Mouse (Mus musculus) mouse trophoblast stem cell (cell line): ENCODE data around the gene Zcwpw1.
"Not testable (repeated sequence)": the region's sequence is repeated elsewhere in the genome, so short reads cannot be mapped to it uniquely, and the experiment has no call there.

Experiments used
- in situ Hi-C, 2 experiments: fragments of 300-500 bp; cut with MseI, MboI; formaldehyde crosslinking; loops; 2 replicates in 1 of 2; 3 replicates in 1 of 2; pipeline ENCODE4 v1.15.1; 2025

Zcwpw1 gene

DNA sequence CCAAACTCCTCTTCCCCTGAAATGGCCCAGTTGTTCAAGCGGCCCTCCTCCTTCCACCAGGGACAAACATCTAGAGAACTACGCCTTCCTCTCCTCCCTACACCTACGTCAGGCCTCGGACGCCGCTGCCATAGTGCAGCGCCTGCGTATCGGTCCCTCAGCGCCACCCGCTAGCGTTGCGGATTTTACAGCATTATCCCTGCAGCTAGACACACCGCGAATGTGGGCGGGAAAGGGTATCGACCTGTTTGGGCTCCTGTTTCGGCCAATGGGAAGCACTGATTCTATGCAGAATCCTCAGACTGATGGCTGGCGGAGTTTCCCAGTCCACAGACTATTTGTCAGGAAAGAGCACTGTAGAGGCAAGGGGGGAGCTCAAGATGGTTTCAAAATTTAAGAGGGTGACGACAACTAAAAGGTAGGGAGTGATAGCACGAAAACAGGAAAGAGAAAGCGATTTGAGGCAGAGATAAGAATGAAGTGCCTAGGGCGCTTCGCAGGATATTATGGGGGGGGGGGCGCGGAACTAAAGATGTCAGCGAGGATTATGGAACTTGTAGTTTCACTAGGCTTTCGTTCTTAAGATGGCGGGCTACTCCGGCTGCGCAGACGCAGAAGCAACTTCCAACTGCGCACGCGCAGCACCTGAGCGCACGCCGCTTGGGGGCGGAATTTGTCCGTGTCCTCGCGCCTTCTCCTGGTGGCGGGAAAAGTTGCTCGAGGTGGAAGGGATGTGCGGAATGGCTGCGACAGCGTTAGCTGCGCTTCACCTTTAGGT, at the start of gene Zcwpw1, which contains the start of gene Mepce:
Gene Zcwpw1, plus strand, starts transcription at position 648 of the 778 bp plus-strand sequence.
Gene Mepce, minus strand, starts transcription at position 505 of the 778 bp plus-strand sequence.
- in situ Hi-C loops = no loop called here

DNA sequence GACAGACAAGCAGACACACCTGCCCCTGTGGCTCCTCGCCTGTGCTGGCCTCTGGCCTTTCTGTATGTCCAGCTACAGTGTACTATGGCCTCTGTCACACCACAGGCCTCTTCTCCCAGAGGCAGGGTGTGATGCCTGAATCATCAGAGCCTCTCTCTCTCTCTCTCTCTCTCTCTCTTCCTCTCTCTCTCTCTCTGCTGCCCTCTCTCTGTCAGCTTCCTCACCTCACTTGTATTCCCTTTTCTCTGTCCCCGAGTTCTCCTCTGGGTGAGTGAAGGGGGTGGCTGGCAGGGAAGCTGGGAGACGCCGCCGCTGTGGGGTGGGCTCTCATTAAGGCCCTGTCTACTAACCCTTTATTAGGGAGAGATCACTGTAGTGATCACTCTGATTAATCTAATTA, 49.1 kb upstream of the Zcwpw1 start:
- in situ Hi-C loops = no loop called here

DNA sequence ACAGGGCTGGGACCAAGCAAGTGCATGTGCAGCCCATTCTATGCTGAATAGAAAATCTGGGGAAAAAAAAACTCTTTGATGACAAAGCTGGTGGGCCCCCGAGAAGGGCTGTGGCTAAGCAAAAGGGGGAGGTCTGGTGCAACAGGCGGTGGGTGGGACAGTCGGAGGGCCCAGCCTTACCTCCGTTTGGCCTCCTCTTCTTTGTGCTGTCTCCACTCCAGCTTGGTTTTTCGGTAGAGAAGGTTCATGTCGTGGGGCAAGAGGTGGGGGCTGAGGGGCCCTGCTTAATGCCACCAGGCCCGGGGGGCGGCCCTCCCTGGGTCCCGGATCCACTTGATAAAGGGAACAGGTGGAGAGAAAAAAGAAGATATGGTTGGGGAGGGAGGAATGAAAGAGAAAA, 48.1 kb upstream of the Zcwpw1 start:
- in situ Hi-C loops = no loop called here

DNA sequence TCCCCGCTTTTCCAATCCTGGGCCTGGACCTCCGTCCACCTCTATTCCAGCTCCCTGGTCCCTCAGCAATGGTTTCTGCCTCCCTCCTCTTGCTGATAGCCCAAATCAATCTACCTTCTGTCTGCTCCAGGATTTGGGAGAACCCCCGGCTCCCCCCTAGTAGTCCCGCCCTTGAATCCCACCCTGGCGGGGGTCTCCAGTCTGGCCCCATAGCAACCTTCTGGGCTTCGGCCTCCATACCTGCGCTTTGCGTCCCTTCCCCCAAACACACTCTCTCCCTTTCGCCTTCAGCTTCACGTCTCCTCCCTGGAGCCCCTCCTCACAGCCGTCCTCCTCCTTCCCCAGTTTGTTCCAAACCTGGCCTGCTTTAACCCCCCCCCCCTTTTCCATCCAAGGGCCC, 47.1 kb upstream of the Zcwpw1 start:
- in situ Hi-C loops = no loop called here

DNA sequence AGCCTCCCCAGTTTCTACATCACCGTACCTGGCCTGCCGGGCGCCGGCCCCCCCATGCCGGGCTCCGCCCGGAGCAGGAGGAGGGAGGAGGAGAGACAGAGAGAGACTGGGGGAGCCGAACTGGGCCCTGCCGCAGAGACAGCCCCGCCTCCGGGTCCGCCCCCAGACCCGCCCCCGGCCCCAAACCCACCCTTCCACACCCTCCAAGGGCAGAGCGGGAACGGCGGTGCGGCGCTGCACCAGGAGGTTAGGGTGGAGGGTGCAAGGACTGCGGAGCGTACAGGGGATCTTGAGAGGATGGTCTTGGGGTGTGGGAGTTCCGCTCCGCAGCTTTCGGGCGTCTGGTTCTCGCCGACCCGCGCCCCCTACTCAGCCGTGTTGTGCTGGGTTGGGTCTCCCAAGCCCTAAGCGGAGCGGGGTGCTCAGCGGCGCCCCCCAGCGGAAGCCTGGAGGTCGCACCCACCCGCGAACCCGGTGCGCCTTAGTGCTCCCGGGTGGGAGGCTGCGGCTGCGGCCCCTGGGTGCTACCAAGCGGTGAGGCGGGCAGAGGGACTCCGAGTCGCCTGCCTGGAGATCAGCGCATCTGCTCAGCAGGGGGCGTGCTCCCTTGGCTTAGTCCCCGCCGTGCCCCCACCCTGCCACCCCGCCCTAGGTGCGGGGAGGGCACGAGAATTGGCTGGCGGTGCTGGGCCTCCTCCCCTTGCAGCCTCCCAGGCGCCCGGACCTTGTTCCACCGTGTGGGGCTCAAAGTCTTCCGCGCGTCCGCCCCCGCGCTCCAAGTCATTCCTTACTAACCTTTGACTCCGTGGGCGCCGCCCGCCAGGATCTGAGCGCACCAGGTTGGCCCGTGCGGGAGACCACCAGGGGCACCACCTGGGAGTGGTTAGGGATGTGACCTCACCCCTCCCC, 46.3 kb upstream of the Zcwpw1 start, which contains the start of gene Nyap1:
Gene Nyap1, minus strand, starts transcription at position 585 of the 909 bp plus-strand sequence.
- in situ Hi-C loops = no loop called here

DNA sequence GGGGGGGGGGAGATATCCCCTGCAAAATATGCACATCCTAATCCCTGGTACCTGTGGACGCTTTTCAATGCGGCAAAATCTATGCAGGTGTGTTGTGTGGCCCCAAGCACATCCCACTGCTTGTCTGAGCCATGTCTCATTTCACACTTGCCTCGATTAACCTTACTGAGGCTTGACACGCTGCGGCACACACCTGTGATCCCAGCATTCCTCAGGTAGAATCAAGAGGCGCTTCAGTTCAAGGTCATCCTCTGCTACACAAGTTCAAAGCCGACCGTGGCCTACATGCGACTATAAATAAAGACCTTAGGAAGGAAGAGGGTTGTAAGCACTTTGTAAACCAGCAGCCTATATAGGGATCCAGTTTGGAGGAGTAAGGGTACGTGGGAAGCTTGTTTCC, 45.5 kb upstream of the Zcwpw1 start:
- in situ Hi-C loops = no loop called here

DNA sequence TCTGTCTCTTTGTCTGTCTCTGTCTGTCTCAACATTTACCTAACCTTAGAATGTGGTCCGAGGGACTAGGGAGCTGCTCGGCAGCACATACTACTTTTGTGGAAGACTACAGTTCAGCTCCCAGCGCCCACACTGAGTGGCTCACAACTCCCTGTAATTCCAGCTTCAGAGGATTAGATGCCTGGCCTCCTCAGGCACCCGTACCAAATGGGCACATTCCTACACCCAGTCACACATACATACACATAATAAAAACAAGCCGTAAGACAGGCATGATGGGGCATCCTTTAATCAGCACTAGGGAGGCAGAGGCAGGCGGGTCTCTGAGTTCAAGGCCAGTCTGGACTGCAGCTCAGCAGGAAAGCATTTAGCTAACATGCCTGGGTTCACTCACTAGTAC, 44.8 kb upstream of the Zcwpw1 start:
- in situ Hi-C loops = no loop called here

DNA sequence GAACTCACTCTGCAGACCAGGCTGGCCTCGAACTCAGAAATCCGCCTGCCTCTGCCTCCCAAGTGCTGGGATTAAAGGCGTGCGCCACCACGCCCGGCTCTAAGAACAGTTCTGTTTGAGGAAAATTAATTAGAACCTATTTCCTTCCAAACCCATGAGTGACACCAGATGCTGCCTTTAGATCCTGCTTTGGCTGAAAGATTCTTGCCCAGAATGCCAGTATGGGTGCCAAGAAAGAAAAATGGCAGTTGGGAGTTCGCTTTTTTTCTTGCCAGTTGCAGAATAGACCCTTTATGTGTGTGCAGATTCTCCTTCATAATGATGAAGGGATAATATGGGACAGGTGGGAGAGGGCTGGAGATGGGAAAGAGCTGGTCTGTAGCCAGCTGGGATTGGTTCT, 43.4 kb upstream of the Zcwpw1 start:
- in situ Hi-C loops = no loop called here

DNA sequence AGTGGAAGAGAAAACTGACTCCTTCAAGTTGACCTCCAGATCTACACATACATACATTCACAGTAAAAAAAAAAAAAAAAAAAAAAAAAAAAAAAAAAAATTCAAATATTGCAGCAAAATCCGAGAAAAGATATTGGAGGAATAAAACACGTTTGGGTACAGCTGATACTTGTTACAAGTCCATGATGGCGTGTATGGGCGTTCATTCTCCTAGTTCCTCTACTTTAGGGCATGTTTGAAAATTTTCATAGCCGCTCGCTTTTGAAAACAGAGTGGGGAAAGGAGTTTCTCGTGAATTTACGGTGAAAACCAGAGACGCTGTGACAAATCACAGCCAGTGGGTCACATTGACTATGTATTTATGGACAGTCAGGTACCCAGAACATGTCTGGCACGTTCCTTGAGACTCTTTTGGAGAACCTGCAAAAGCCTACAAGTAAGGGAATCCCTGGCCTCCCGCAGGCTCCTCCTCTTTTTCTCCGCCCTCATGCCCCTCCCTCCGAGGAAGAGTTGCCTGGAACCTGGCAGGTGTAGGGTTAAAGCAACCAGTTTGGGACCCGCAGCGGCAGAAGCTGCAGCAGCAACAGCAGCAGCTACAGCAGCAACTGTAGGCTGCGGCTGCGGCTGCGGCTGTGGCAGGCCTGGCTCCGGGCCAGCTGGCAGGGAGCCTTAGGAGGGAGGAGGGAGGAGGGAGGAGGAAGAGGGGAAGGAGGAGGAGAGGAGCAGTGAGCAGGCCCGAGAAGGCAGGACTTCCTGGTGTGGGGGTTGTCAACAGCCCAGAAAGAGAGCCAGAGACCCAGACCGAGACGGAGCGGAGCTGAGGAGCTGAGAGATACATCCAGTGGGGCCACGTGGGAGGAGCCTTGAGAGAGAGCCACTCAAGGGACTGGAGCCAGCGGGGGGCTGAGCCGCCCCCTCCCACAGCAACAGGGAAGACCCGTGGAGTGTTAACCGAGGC, 42.1 kb upstream of the Zcwpw1 start, which contains the start of gene Tsc22d4:
Gene Tsc22d4, plus strand, starts transcription at position 517 of the 958 bp plus-strand sequence.
- in situ Hi-C loops = no loop called here

DNA sequence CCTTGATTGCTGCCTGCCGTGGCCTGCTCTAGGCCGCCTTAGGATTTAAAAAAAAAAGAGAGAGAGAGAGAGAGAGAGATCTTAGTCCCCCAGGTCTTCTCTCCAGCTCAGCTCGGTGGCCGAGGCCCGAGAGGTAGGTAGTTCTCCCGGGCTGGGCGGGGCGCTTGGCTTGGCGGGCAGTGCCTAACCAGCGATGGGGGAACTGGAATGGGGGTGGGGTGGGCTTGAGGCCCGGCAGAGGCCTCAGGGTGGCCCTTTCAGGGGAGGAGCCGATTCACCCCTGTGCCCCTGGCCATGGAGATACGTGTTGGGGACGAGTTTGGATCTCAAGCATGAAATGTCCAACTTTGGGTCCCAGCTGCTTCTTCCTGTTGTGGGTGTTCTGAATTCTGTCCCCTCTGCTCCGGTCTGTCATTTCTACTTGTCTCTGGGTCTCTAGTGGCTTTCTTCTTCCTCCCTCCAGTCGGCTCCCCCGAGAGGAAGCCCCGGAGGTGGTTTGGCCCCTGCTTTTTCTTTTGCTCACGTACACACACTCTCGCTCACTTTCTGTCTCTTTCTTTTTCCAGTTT, 41.2 kb upstream of the Zcwpw1 start:
- in situ Hi-C loops = no loop called here

DNA sequence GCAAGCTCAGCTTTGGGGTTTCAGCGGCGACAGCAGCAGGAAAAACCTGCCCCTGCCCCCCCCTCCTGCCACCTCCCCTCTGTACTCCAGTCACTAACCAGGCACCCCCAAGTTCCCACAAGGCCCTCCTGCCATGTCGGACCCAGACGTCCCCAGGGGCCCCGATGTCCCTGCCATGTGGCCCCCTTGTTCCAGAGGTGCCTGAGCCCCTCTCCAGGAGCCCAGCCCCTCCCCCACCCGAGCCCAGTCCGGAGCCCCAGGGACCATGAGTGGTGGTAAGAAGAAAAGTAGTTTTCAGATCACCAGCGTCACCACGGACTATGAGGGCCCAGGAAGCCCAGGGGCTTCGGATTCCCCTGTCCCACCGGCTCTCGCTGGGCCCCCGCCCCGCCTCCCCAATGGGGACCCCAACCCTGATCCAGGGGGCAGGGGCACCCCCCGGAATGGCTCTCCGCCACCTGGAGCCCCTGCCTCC, 40.7 kb upstream of the Zcwpw1 start:
- in situ Hi-C loops = no loop called here

DNA sequence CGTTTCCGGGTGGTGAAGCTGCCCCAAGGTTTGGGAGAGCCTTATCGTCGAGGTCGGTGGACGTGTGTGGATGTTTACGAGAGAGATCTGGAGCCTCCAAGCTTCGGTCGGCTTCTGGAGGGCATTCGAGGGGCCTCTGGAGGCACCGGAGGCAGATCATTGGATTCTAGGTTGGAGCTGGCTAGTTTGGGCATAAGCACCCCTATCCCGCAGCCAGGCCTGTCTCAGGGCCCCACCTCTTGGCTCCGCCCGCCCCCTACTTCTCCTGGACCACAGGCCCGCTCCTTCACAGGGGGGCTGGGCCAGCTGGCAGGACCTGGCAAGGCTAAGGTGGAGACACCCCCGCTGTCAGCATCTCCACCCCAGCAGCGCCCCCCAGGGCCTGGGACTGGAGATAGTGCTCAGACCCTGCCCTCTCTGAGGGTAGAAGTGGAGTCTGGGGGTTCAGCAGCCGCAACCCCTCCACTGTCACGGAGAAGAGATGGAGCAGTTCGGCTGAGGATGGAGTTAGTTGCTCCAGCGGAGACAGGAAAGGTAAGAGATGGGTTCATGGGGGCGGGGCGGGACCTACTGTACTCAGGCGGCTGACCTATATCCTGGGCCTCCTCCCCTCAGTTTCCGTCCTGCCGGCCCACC, 40.2 kb upstream of the Zcwpw1 start:
- in situ Hi-C loops = no loop called here

DNA sequence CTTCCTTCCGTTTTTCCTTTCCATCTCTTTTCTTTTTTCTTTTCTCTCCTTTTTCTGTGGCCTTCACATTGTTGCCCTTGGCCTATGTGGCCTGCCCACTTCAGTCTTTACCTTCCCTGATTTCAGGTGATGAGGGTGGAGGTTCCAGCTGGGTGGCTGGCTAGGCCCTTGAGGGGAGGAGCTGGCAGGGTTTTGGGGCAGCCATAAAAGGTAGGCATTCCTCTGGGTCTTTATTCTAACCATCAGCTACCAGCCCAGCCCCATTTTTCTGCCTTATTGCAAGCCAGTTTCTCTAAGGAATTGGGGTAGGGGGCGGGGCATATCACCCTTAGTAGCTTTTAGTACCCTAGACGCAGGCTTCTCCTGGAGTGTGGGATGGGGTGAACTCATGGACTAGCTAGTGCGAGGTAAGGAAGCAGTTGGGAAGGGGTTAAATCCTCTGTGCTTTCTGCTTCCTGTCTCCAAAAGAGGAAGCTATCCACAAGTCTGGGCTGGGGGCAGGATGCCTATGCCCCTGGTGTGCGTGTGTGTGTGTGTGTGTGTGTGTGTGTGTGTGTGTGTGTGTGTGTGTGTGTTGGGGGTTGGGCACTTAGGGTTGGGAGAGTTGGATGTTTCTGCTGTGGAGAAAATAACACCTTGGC, 39.3 kb upstream of the Zcwpw1 start:
- in situ Hi-C loops = no loop called here

DNA sequence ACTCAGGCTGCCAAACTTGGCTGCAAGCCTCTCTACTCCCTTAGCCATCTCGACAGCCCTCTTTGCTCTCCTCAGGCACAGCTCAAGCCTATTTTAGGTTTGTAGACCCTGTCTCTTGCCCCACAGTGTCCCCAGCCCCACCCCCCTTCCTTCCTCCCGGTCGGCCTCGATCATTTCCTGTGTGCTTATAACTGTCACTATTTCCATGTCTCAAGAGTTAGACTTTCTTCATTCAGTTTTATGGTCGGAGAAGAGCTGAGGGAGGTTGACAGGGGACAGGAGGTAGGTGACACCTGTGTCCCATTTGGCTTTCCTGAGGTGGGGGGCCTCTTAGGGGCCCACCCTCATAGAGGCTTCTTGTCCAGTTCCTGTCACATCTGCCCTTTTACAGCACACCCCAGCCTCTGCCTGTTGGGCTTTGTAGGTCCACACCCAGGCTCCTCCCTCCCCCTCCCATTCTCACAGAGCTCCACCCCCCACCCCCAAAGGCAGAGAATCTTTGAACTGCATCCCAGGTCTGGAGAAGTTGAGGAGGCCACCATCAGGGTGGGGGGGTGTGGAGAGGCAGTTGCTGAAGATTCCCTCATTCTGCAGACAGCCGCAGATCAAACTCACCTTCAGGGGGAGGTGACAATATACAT, 38.3 kb upstream of the Zcwpw1 start:
- in situ Hi-C loops = no loop called here

DNA sequence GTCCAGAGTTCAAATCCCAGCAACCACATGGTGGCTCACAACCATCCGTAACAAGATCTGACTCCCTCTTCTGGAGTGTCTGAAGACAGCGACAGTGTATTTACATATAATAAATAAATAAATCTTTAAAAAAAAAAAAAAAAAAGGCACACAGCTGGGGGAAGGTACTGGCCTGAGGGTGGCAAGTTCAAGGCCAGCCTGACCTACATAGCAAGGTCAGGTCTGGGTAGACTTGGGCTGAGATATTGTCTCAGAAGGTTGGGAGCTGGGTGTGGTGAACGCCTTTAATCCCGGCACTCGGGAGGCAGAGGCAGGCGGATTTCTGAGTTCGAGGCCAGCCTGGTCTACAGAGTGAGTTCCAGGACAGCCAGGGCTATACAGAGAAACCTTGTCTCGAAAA, 37.4 kb upstream of the Zcwpw1 start:
- in situ Hi-C loops = not testable (repeated sequence)

DNA sequence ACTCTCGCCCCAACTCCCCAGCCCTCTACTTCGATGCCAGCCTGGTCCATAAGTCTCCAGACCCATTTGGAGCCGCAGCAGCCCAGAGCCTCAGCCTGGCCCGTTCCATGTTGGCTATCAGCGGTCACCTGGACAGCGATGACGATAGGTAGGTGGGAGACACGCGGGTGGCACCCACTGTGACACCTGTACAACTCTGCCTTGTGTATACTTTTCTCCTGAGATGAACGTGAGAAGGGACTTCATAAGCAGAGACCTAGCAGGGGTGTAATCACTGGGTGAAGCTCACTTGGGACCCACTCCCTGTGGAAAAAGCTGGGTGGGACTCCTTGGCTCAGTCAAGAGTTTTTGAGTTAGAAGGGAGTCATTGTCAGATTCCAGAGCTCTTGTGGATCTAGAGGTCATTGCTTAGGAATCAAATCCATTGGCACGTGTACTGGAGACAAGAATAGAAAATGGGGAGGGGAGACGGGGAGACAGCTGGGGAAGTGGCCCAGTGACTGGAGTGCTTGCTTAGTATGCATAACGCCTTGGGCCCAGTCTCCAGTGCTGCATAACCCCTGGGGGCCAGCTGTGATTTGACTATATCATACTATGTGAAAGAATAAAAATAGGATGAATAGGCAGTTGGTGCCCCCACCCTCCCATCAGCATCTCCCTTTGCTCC, 36.2 kb upstream of the Zcwpw1 start:
- in situ Hi-C loops = no loop called here

DNA sequence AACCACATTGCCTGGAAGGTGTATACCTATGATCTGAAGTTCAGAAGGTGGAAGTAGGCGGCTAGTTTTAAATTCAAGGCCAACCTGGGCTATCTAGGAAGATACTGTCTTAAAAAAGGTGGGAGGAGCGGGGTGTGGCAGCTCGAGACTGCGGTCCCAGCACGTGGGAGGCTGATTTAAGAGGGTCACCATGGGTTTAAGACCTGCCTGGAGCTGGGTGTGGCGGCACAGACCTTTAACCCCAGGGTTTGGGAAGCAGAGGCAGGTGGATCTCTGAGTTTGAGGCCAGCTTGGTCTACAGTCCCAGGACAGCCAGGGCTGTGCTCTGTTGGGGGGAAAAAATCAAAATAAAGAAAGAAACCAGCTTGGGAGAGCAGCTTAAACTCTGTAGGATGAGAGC, 35.6 kb upstream of the Zcwpw1 start:
- in situ Hi-C loops = no loop called here

DNA sequence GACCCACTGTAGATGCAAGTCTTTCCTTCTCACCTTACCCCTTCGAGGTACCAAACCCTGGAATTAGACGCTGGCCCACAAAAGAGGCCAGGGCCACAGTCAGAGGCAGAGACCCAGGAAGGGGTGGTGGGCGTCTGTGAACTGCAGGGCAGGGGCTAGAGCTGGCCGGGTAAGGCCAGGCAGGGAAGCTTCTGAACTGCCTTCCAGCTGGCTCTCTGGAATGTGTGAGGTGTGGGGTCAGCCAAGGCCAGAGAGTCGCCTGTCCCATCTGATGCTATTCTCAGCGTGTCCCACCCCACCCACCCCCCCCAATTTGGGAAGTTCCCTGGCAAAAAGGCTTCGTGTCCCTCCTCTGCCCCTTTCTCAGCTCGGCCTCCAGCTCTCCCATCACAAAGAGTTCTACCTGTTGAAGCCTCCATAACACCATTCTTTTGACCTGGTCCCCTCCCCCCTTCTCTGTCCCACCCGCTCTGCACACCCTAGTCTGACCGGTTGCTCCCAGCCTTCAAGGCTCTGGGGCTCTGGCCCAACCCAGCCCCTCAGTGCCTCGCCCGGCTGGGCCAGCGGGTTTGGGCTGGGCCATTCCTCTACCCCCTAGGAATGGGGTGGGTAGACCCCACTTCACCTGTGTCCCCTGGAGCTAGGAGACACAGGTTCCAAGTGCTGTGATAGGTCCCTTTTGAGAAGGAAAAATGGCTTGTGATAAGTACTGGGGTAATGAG, 34.3 kb upstream of the Zcwpw1 start:
- in situ Hi-C loops = no loop called here
